Mouse (Mus musculus) liver, embryonic 14.5 days (tissue): ENCODE results near the gene Vkorc1. TPM values are rescaled to one million over a fixed set of nuclear protein-coding genes. Genes with fewer than 3 reads are reported as not detected.

ENCODE experiments used
- ATAC-seq: fragments of 200-750 bp; cut with Nextera tagmentation; 2 replicates; pipeline ENCODE4 v1.8.0; 2017; ENCODE audit warnings: moderate number of reproducible peaks, mild to moderate bottlenecking, moderate library complexity; ENCODE audit not compliant: insufficient read depth
- DNase-seq, 3 experiments: peaks; one replicate each; pipeline ENCODE4 v3.0.0-alpha.2; 2012 to 2013; ENCODE audit warnings: low read depth in 3 of 3, low spot score in 3 of 3
- H3K27ac ChIP-seq: fragments of 300-500 bp; sonication (generic); 2 replicates; pipeline ENCODE4 v1.5.1; 2014; ENCODE audit warnings: moderate library complexity, mild to moderate bottlenecking, control low read depth, inconsistent platforms
- H3K27me3 ChIP-seq: fragments of 300-500 bp; sonication (generic); 2 replicates; pipeline ENCODE4 v1.6.1; 2014; ENCODE audit warnings: mild to moderate bottlenecking, low read length, moderate library complexity; ENCODE audit not compliant: control insufficient read depth, insufficient read depth
- H3K36me3 ChIP-seq: fragments of 300-500 bp; sonication (generic); replicated peaks from 2 replicates; pipeline ENCODE4 v1.6.1; 2014; ENCODE audit warnings: low read depth; ENCODE audit not compliant: control insufficient read depth, insufficient read depth
- H3K4me1 ChIP-seq, 2 experiments: fragments of 200-500 bp in 1 of 2; fragments of 300-500 bp in 1 of 2; sonication (generic) in 1 of 2; replicated peaks; 2 replicates each; pipeline ENCODE4 v1.6.1; 2012 to 2014; ENCODE audit warnings: antibody characterized with exemption in 1 of 2, inconsistent platforms in 1 of 2, low read length in 1 of 2; ENCODE audit not compliant: control insufficient read depth in 2 of 2, insufficient read depth in 2 of 2
- H3K4me2 ChIP-seq: fragments of 300-500 bp; sonication (generic); 2 replicates; pipeline ENCODE4 v1.6.1; 2014; ENCODE audit warnings: low read depth, mild to moderate bottlenecking, control low read depth, moderate library complexity
- H3K4me3 ChIP-seq, 2 experiments: fragments of 200-500 bp in 1 of 2; fragments of 300-500 bp in 1 of 2; sonication (generic) in 1 of 2; 2 replicates each; pipeline ENCODE4 v1.5.1; 2012 to 2014; ENCODE audit warnings: low read depth in 2 of 2, low read length in 2 of 2, mild to moderate bottlenecking in 2 of 2, control low read depth in 1 of 2, inconsistent platforms in 1 of 2, moderate library complexity in 1 of 2; ENCODE audit not compliant: insufficient read depth in 1 of 2
- H3K9ac ChIP-seq: fragments of 300-500 bp; sonication (generic); replicated peaks from 2 replicates; pipeline ENCODE4 v1.6.1; 2014; ENCODE audit warnings: mild to moderate bottlenecking, control low read depth, moderate library complexity
- H3K9me3 ChIP-seq: fragments of 300-500 bp; sonication (generic); 2 replicates; pipeline ENCODE4 v1.6.1; 2016; ENCODE audit warnings: low read length, mixed read lengths; ENCODE audit not compliant: control insufficient read depth
- CTCF ChIP-seq: IDR thresholded peaks from 2 replicates; pipeline ENCODE4 v1.5.1; 2016; ENCODE audit warnings: antibody characterized with exemption, low read depth, control low read depth
- EP300 ChIP-seq: IDR thresholded peaks from 2 replicates; pipeline ENCODE4 v1.6.1; 2016; ENCODE audit warnings: antibody characterized with exemption, low read depth
- WGBS: fragments of 180-500 bp; shearing (Covaris S2); extraction: QIAGEN DNeasy Blood & Tissue Kit; methylation state at CpG from one replicate; pipeline ENCODE4 v1.1.7; 2014; ENCODE audit not compliant: insufficient replicate concordance; 5-methylcytosine and 5-hydroxymethylcytosine counted together
- polyA plus RNA-seq, 2 experiments: library from polyadenylated mRNA; depleted of rRNA in 1 of 2; stranded (reverse) in 1 of 2; unstranded in 1 of 2; fragments of >200 nt; fragmentation: Nextera tagmentation in 1 of 2; extraction: Ambion mirVana in 1 of 2; gene quantifications; 2 replicates each; pipeline versions ENCODE4 v1.2.1 to v1.2.3; 2012 to 2014

Gene Vkorc1
- polyA plus RNA-seq, 2 experiments = 74.0 to 107 TPM

GRCm38 (mm10) chr7:127926066-127926465, 30.6 kb upstream of the Vkorc1 start:
- DNase-seq = no peak
- Histone ChIP-seq H3K9ac (no peak overlapping the region), H3K4me1 (peaks cover 2 to 14% of the 10 kb centered on the region in 2 experiments; a peak in 3 of 4 replicates), H3K36me3 (no peaks in the 10 kb centered on the region; the same call in none of the 2 replicates), H3K27me3 (no peaks in the 10 kb centered on the region), H3K4me2 (no peak overlapping the region), H3K27ac (no peak overlapping the region), H3K4me3 (no peak overlapping the region), H3K9me3 (no peaks in the 10 kb centered on the region)
- ATAC-seq = no peak
- TF ChIP-seq CTCF = no peak
- TF ChIP-seq EP300 = no peak
- 85% methylated on average over 8 of the region's 8 CpGs for WGBS

GRCm38 (mm10) chr7:127925252-127925651, 29.8 kb upstream of the Vkorc1 start:
- H3K9ac ChIP-seq = no peak overlapping the region
- TF ChIP-seq EP300 (no peak), CTCF (no peak)
- no peaks in the 10 kb centered on the region for H3K9me3 ChIP-seq
- H3K4me1 ChIP-seq = peaks cover 2 to 14% of the 10 kb centered on the region in 2 experiments; a peak in 3 of 4 replicates
- H3K36me3 ChIP-seq = no peaks in the 10 kb centered on the region; the same call in none of the 2 replicates
- ATAC-seq = no peak
- no peak overlapping the region for H3K4me2 ChIP-seq
- no peak overlapping the region for H3K4me3 ChIP-seq
- H3K27me3 ChIP-seq = no peaks in the 10 kb centered on the region
- no peak overlapping the region for H3K27ac ChIP-seq
- no peak for DNase-seq
- 66% methylated on average over 5 of the region's 5 CpGs for WGBS

GRCm38 (mm10) chr7:127923714-127924113, 28.3 kb upstream of the Vkorc1 start:
- Histone ChIP-seq H3K27ac (no peak overlapping the region), H3K4me2 (no peak overlapping the region), H3K9me3 (no peaks in the 10 kb centered on the region), H3K4me1 (peaks cover 0 to 7% of the 10 kb centered on the region in 2 experiments; a peak in 1 of 4 replicates), H3K9ac (no peak overlapping the region), H3K36me3 (no peaks in the 10 kb centered on the region; the same call in none of the 2 replicates), H3K4me3 (no peak overlapping the region), H3K27me3 (no peaks in the 10 kb centered on the region)
- 82% methylated on average over 5 of the region's 5 CpGs for WGBS
- no peak for DNase-seq
- TF ChIP-seq CTCF = no peak
- ATAC-seq = no peak

- DNase-seq (no peak), ATAC-seq (no peak)
- peak overlapping the region; percentile 12; the same call in 1 of the 2 replicates for H3K27ac ChIP-seq
- H3K36me3 ChIP-seq = no peaks in the 10 kb centered on the region; the same call in none of the 2 replicates
- no peaks in the 10 kb centered on the region for H3K27me3 ChIP-seq
- no peak overlapping the region for H3K9ac ChIP-seq
- TF ChIP-seq CTCF (no peak), EP300 (no peak)
- H3K4me3 ChIP-seq = no peak overlapping the region
- WGBS = 55% methylated on average over 6 of the region's 6 CpGs
- peaks cover 0 to 7% of the 10 kb centered on the region in 2 experiments; a peak in 1 of 4 replicates for H3K4me1 ChIP-seq
- no peak overlapping the region for H3K4me2 ChIP-seq
- no peaks in the 10 kb centered on the region for H3K9me3 ChIP-seq
These were observed 27.2 kb upstream of the Vkorc1 start for GRCm38 (mm10) chr7:127922451-127923275.

- no peaks in the 10 kb centered on the region for H3K27me3 ChIP-seq
- no peaks in the 10 kb centered on the region; the same call in none of the 2 replicates for H3K36me3 ChIP-seq
- H3K27ac ChIP-seq = no peak overlapping the region
- H3K9me3 ChIP-seq = no peaks in the 10 kb centered on the region
- no peak for ATAC-seq
- H3K9ac ChIP-seq = no peak overlapping the region
- no peak overlapping the region for H3K4me2 ChIP-seq
- WGBS = 46% methylated on average over 8 of the region's 8 CpGs
- H3K4me3 ChIP-seq = no peak overlapping the region
- peaks cover 0 to 7% of the 10 kb centered on the region in 2 experiments; a peak in 1 of 4 replicates for H3K4me1 ChIP-seq
- no peak for DNase-seq
- TF ChIP-seq CTCF (peak; percentile 65), EP300 (no peak)
These were observed 26.1 kb upstream of the Vkorc1 start for GRCm38 (mm10) chr7:127921516-127921915.
